7 mouse cellular contexts compared by ENCODE assay signal in genomic region chr9:102267311-102268027, GRCm38 (mm10).
DNase-seq lines count a peak whose midpoint lies in the region; ATAC-seq and TF ChIP-seq lines count a peak whose summit lies in the region.

No protein-coding gene starts in this region.

- H3K9me3 ChIP-seq in hindbrain, embryonic 15.5 days = no peaks in the 10 kb centered on the region
- no peaks in the 10 kb centered on the region for H3K9me3 ChIP-seq in limb, embryonic 12.5 days
- no peaks in the 10 kb centered on the region for H3K9me3 ChIP-seq in midbrain, postnatal 0 days (ENCODE audit: low read length)

- WGBS in hindbrain, embryonic 15.5 days = 2% methylated on average over 18 of the region's 18 CpGs
- WGBS in limb, embryonic 12.5 days = under 1% methylated on average over 18 of the region's 18 CpGs
- WGBS in midbrain, postnatal 0 days = 4% methylated on average over 18 of the region's 18 CpGs

- H3K4me1 ChIP-seq in brown adipose tissue, adult 24 weeks (ENCODE audit: control insufficient read depth, insufficient read depth, insufficient read length, low read length) = no peaks in the 10 kb centered on the region
- peaks cover 45% of the 10 kb centered on the region for H3K4me1 ChIP-seq in hindbrain, embryonic 15.5 days (replicated peaks)
- H3K4me1 ChIP-seq in limb, embryonic 12.5 days (replicated peaks) = peaks cover 20% of the 10 kb centered on the region
- H3K4me1 ChIP-seq in midbrain, postnatal 0 days (ENCODE audit: insufficient read depth, low read length) = peaks cover 6% of the 10 kb centered on the region; the same call in 1 of the 2 replicates

- H3K4me2 ChIP-seq in hindbrain, embryonic 15.5 days = peak overlapping the region; percentile 55
- peak overlapping the region; percentile 67 for H3K4me2 ChIP-seq in limb, embryonic 12.5 days
- H3K4me2 ChIP-seq in midbrain, postnatal 0 days (ENCODE audit: low read depth, low read length, poor library complexity, severe bottlenecking) = peak overlapping the region; percentile 43

- peak; percentile 16 for DNase-seq in R1 (ENCODE audit: low read depth, low spot score)
- peak; percentile 42 for DNase-seq in midbrain, postnatal 0 days (ENCODE audit: low spot score)

- no peaks in the 10 kb centered on the region for H3K36me3 ChIP-seq in hindbrain, embryonic 15.5 days
- no peaks in the 10 kb centered on the region for H3K36me3 ChIP-seq in limb, embryonic 12.5 days
- no peaks in the 10 kb centered on the region for H3K36me3 ChIP-seq in midbrain, postnatal 0 days (ENCODE audit: insufficient read depth, low read length)

- H3K9ac ChIP-seq in hindbrain, embryonic 15.5 days = no peak overlapping the region
- H3K9ac ChIP-seq in limb, embryonic 12.5 days (replicated peaks) = peak overlapping the region; percentile 44; the same call in 1 of the 2 replicates
- H3K9ac ChIP-seq in midbrain, postnatal 0 days (replicated peaks; ENCODE audit: low read length, poor library complexity, severe bottlenecking) = no peak overlapping the region; the same call in 1 of the 2 replicates

- peak overlapping the region; percentile 61 for H3K4me3 ChIP-seq in brown adipose tissue, adult 24 weeks (ENCODE audit: insufficient read depth, low read depth, low read length)
- H3K4me3 ChIP-seq in hindbrain, embryonic 15.5 days = peak overlapping the region; percentile 25
- H3K4me3 ChIP-seq in limb, embryonic 12.5 days (replicated peaks) = peak overlapping the region; percentile 32
- H3K4me3 ChIP-seq in midbrain, postnatal 0 days (ENCODE audit: low read depth, low read length) = peak overlapping the region; percentile 23; the same call in 1 of the 2 replicates

- peak; percentile 31 for TF ChIP-seq CTCF in midbrain, postnatal 0 days (IDR thresholded peaks at IDR 0.05)

- no peak overlapping the region for H3K27ac ChIP-seq in brown adipose tissue, adult 24 weeks (replicated peaks; ENCODE audit: low read depth, low read length)
- no peak overlapping the region for H3K27ac ChIP-seq in hindbrain, embryonic 15.5 days (replicated peaks)
- no peak overlapping the region for H3K27ac ChIP-seq in limb, embryonic 12.5 days
- no peak overlapping the region for H3K27ac ChIP-seq in midbrain, postnatal 0 days (ENCODE audit: low read depth, low read length)

- peak; percentile 73 for ATAC-seq in frontal cortex, adult (ENCODE audit: low TSS enrichment)
- peak; percentile 54; the same call in 1 of the 2 replicates for ATAC-seq in hindbrain, embryonic 15.5 days (ENCODE audit: low FRiP score, low read depth)
- no peak for ATAC-seq in limb, embryonic 12.5 days (ENCODE audit: insufficient number of reproducible peaks, insufficient read depth, low FRiP score, low TSS enrichment, low read depth)
- ATAC-seq in midbrain, postnatal 0 days (ENCODE audit: low FRiP score) = no peak
- no peak for ATAC-seq in CD4-positive, CD25-positive, alpha-beta regulatory T cell, adult 4 months

- H3K27me3 ChIP-seq in hindbrain, embryonic 15.5 days = 0 out of 2 replicates have a peak, but pooled peaks cover 2% of the 10 kb centered on the region
- peaks cover 43% of the 10 kb centered on the region for H3K27me3 ChIP-seq in limb, embryonic 12.5 days
- H3K27me3 ChIP-seq in midbrain, postnatal 0 days (ENCODE audit: insufficient read depth, low read length) = no peaks in the 10 kb centered on the region

Comparison
In these comparisons a context has a peak if more than half of its experiments do, and no peak if none do; other contexts are left out.
1. ATAC-seq: peak in frontal cortex, adult (single experiment) and hindbrain, embryonic 15.5 days (single experiment); none in limb, embryonic 12.5 days (single experiment), midbrain, postnatal 0 days (single experiment) and CD4-positive, CD25-positive, alpha-beta regulatory T cell, adult 4 months (single experiment).
2. Peak in every context shown above with its lines, with median percentiles within 50 percentile points of each other: H3K4me3 ChIP-seq and H3K4me2 ChIP-seq.